Mouse (Mus musculus): ENCODE results near the gene Zswim4. TPM values are rescaled to one million over a fixed set of nuclear protein-coding genes. Genes with fewer than 3 reads are reported as not detected.
"Not testable (repeated sequence)": the region's sequence is repeated elsewhere in the genome, so short reads cannot be mapped to it uniquely, and the experiment has no call there.

Zswim4 gene
- 2.2 and 2.8 TPM in 2 replicates for polyA plus RNA-seq (2015; fragmentation: Nextera tagmentation; extraction: Ambion mirVana)

- Histone ChIP-seq H3K27ac (ENCODE audit: low read length) (peak within 1 kb of the TSS; percentile 81), H3K4me2 (ENCODE audit: low read depth, low read length) (peak within 1 kb of the TSS; percentile 96), H3K9me3 (replicated peaks; ENCODE audit: control insufficient read depth, low read length) (no peaks in the 10 kb centered on the region), H3K27me3 (ENCODE audit: control insufficient read depth, insufficient read depth, low read depth, low read length) (no peaks in the 10 kb centered on the region), H3K36me3 (ENCODE audit: control insufficient read depth, insufficient read depth) (no peaks in the 10 kb centered on the region), H3K4me3 (ENCODE audit: low read depth, low read length) (peak within 1 kb of the TSS; percentile 88), H3K4me1 (ENCODE audit: control insufficient read depth, low read depth, low read length) (peaks cover 18% of the 10 kb centered on the region), H3K9ac (ENCODE audit: low read depth, low read length) (peak within 1 kb of the TSS; percentile 97)
- WGBS (ENCODE audit: insufficient replicate concordance), result 2% methylated on average over 35 of the region's 35 CpGs
- ATAC-seq (ENCODE audit: low read depth), result peak; percentile 99
Observed at GRCm38 (mm10) chr8:84236998-84237473, at the start of gene Zswim4. Zswim4 (minus strand) TSS chr8:84237055.

GRCm38 (mm10) chr8:84285665-84286064, 48.8 kb upstream of the Zswim4 start:
- not testable (repeated sequence) for H3K4me2 ChIP-seq (ENCODE audit: low read depth, low read length); ATAC-seq (ENCODE audit: low read depth)
- WGBS (ENCODE audit: insufficient replicate concordance), result 27% methylated on average over 5 of the region's 5 CpGs

GRCm38 (mm10) chr8:84284608-84285063, 47.8 kb upstream of the Zswim4 start:
- Histone ChIP-seq H3K4me3 (ENCODE audit: low read depth, low read length) (no peak overlapping the region), H3K27me3 (ENCODE audit: control insufficient read depth, insufficient read depth, low read depth, low read length) (no peaks in the 10 kb centered on the region), H3K4me1 (ENCODE audit: control insufficient read depth, low read depth, low read length) (no peaks in the 10 kb centered on the region), H3K27ac (ENCODE audit: low read length) (no peak overlapping the region), H3K36me3 (ENCODE audit: control insufficient read depth, insufficient read depth) (no peaks in the 10 kb centered on the region), H3K9me3 (replicated peaks; ENCODE audit: control insufficient read depth, low read length) (no peaks in the 10 kb centered on the region), H3K4me2 (ENCODE audit: low read depth, low read length) (no peak overlapping the region), H3K9ac (ENCODE audit: low read depth, low read length) (no peak overlapping the region)
- ATAC-seq (ENCODE audit: low read depth), result no peak
- WGBS (ENCODE audit: insufficient replicate concordance), result 30% methylated on average over 9 of the region's 9 CpGs

More at GRCm38 (mm10) chr8:84285665-84286064, 48.8 kb upstream of the Zswim4 start:
- not testable (repeated sequence) for H3K27me3 ChIP-seq (ENCODE audit: control insufficient read depth, insufficient read depth, low read depth, low read length); H3K4me3 ChIP-seq (ENCODE audit: low read depth, low read length); H3K9ac ChIP-seq (ENCODE audit: low read depth, low read length); H3K9me3 ChIP-seq (replicated peaks; ENCODE audit: control insufficient read depth, low read length); H3K36me3 ChIP-seq (ENCODE audit: control insufficient read depth, insufficient read depth); H3K27ac ChIP-seq (ENCODE audit: low read length); H3K4me1 ChIP-seq (ENCODE audit: control insufficient read depth, low read depth, low read length)

GRCm38 (mm10) chr8:84280777-84281176, 43.9 kb upstream of the Zswim4 start:
- no peaks in the 10 kb centered on the region for H3K4me1 ChIP-seq (ENCODE audit: control insufficient read depth, low read depth, low read length)
- H3K9me3 ChIP-seq (replicated peaks; ENCODE audit: control insufficient read depth, low read length), result no peaks in the 10 kb centered on the region
- H3K27ac ChIP-seq (ENCODE audit: low read length), result no peak overlapping the region
- no peak overlapping the region for H3K9ac ChIP-seq (ENCODE audit: low read depth, low read length)
- no peaks in the 10 kb centered on the region for H3K27me3 ChIP-seq (ENCODE audit: control insufficient read depth, insufficient read depth, low read depth, low read length)
- no peak overlapping the region for H3K4me2 ChIP-seq (ENCODE audit: low read depth, low read length)
- WGBS (ENCODE audit: insufficient replicate concordance), result 50% methylated on average over 10 of the region's 10 CpGs
- H3K4me3 ChIP-seq (ENCODE audit: low read depth, low read length), result no peak overlapping the region
- no peak for ATAC-seq (ENCODE audit: low read depth)
- no peaks in the 10 kb centered on the region for H3K36me3 ChIP-seq (ENCODE audit: control insufficient read depth, insufficient read depth)

- ATAC-seq (ENCODE audit: low read depth), result no peak
- WGBS (ENCODE audit: insufficient replicate concordance), result 13% methylated on average over 1 of the region's 1 CpGs
- Histone ChIP-seq H3K4me2 (ENCODE audit: low read depth, low read length) (no peak overlapping the region), H3K36me3 (ENCODE audit: control insufficient read depth, insufficient read depth) (no peaks in the 10 kb centered on the region), H3K4me1 (ENCODE audit: control insufficient read depth, low read depth, low read length) (no peaks in the 10 kb centered on the region), H3K27me3 (ENCODE audit: control insufficient read depth, insufficient read depth, low read depth, low read length) (no peaks in the 10 kb centered on the region), H3K27ac (ENCODE audit: low read length) (no peak overlapping the region), H3K9me3 (replicated peaks; ENCODE audit: control insufficient read depth, low read length) (no peaks in the 10 kb centered on the region), H3K4me3 (ENCODE audit: low read depth, low read length) (no peak overlapping the region), H3K9ac (ENCODE audit: low read depth, low read length) (no peak overlapping the region)
Observed at GRCm38 (mm10) chr8:84276447-84276846, 39.6 kb upstream of the Zswim4 start.

- no peak overlapping the region for H3K4me2 ChIP-seq (ENCODE audit: low read depth, low read length)
- H3K27ac ChIP-seq (ENCODE audit: low read length), result no peak overlapping the region
- H3K36me3 ChIP-seq (ENCODE audit: control insufficient read depth, insufficient read depth), result no peaks in the 10 kb centered on the region
- H3K4me3 ChIP-seq (ENCODE audit: low read depth, low read length), result no peak overlapping the region
- H3K27me3 ChIP-seq (ENCODE audit: control insufficient read depth, insufficient read depth, low read depth, low read length), result no peaks in the 10 kb centered on the region
- 67% methylated on average over 3 of the region's 3 CpGs for WGBS (ENCODE audit: insufficient replicate concordance)
- H3K9me3 ChIP-seq (replicated peaks; ENCODE audit: control insufficient read depth, low read length), result no peaks in the 10 kb centered on the region
- H3K4me1 ChIP-seq (ENCODE audit: control insufficient read depth, low read depth, low read length), result peaks cover 10% of the 10 kb centered on the region
- ATAC-seq (ENCODE audit: low read depth), result no peak
- H3K9ac ChIP-seq (ENCODE audit: low read depth, low read length), result no peak overlapping the region
Observed at GRCm38 (mm10) chr8:84273968-84274367, 37.1 kb upstream of the Zswim4 start.

GRCm38 (mm10) chr8:84272302-84272701, 35.4 kb upstream of the Zswim4 start:
- Histone ChIP-seq H3K27me3 (ENCODE audit: control insufficient read depth, insufficient read depth, low read depth, low read length) (no peaks in the 10 kb centered on the region), H3K9me3 (replicated peaks; ENCODE audit: control insufficient read depth, low read length) (no peaks in the 10 kb centered on the region), H3K4me1 (ENCODE audit: control insufficient read depth, low read depth, low read length) (peaks cover 10% of the 10 kb centered on the region), H3K4me2 (ENCODE audit: low read depth, low read length) (no peak overlapping the region), H3K9ac (ENCODE audit: low read depth, low read length) (no peak overlapping the region), H3K27ac (ENCODE audit: low read length) (no peak overlapping the region), H3K36me3 (ENCODE audit: control insufficient read depth, insufficient read depth) (no peaks in the 10 kb centered on the region), H3K4me3 (ENCODE audit: low read depth, low read length) (no peak overlapping the region)
- WGBS (ENCODE audit: insufficient replicate concordance), result 61% methylated on average over 4 of the region's 4 CpGs
- no peak for ATAC-seq (ENCODE audit: low read depth)

GRCm38 (mm10) chr8:84269950-84270773, 33.3 kb upstream of the Zswim4 start, which contains the start of gene Ccdc130:
Ccdc130 (minus strand) TSS chr8:84270380.
- under 1% methylated on average over 44 of the region's 44 CpGs for WGBS (ENCODE audit: insufficient replicate concordance)
- Histone ChIP-seq H3K27me3 (ENCODE audit: control insufficient read depth, insufficient read depth, low read depth, low read length) (no peaks in the 10 kb centered on the region), H3K9me3 (replicated peaks; ENCODE audit: control insufficient read depth, low read length) (no peaks in the 10 kb centered on the region), H3K36me3 (ENCODE audit: control insufficient read depth, insufficient read depth) (no peaks in the 10 kb centered on the region), H3K27ac (ENCODE audit: low read length) (peak within 1 kb of the TSS; percentile 65; the same call in 1 of the 2 replicates), H3K9ac (ENCODE audit: low read depth, low read length) (peak within 1 kb of the TSS; percentile 87), H3K4me1 (ENCODE audit: control insufficient read depth, low read depth, low read length) (peaks cover 10% of the 10 kb centered on the region), H3K4me3 (ENCODE audit: low read depth, low read length) (peak within 1 kb of the TSS; percentile 93), H3K4me2 (ENCODE audit: low read depth, low read length) (peak within 1 kb of the TSS; percentile 94)
- ATAC-seq (ENCODE audit: low read depth), result peak; percentile 100

GRCm38 (mm10) chr8:84261098-84261497, 24.2 kb upstream of the Zswim4 start:
- no peak overlapping the region for H3K27ac ChIP-seq (ENCODE audit: low read length)
- no peak for ATAC-seq (ENCODE audit: low read depth)
- peaks cover 14% of the 10 kb centered on the region for H3K4me1 ChIP-seq (ENCODE audit: control insufficient read depth, low read depth, low read length)
- peaks cover 14% of the 10 kb centered on the region for H3K36me3 ChIP-seq (ENCODE audit: control insufficient read depth, insufficient read depth)
- H3K4me3 ChIP-seq (ENCODE audit: low read depth, low read length), result no peak overlapping the region
- no peak overlapping the region for H3K4me2 ChIP-seq (ENCODE audit: low read depth, low read length)
- no peaks in the 10 kb centered on the region for H3K9me3 ChIP-seq (replicated peaks; ENCODE audit: control insufficient read depth, low read length)
- 73% methylated on average over 4 of the region's 4 CpGs for WGBS (ENCODE audit: insufficient replicate concordance)
- H3K9ac ChIP-seq (ENCODE audit: low read depth, low read length), result no peak overlapping the region
- no peaks in the 10 kb centered on the region for H3K27me3 ChIP-seq (ENCODE audit: control insufficient read depth, insufficient read depth, low read depth, low read length)
